Mouse (Mus musculus): ENCODE data around the gene Slc6a9. TPM values are rescaled to one million over a fixed set of nuclear protein-coding genes. Genes with fewer than 3 reads are reported as not detected.

Gene Slc6a9
- 18.8 and 33.1 TPM in 2 replicates for polyA plus RNA-seq (2012; rRNA removed; ENCODE audit: low replicate concordance)

DNA sequence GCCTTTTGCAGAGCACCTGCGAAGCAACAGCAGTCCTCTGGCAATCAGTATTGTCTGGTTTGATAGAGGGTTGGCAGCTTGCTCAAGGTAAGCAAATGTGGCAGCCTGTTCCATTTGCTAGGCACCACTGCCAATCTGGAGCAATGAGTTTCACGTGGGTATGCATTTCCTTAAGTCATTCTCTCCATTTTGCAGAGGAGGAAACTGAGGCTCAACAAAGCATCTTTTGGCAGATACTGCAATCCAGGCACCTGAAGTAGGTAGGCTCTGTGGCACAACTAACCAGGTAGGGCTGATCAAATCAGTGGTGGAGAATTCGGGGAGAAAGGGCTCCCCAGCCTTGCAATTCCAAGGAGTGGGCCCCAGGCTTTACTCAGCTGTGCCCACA lies at the start of gene Slc6a9:
Gene Slc6a9, plus strand, starts transcription at position 50 of the 388 bp plus-strand sequence.

DNA sequence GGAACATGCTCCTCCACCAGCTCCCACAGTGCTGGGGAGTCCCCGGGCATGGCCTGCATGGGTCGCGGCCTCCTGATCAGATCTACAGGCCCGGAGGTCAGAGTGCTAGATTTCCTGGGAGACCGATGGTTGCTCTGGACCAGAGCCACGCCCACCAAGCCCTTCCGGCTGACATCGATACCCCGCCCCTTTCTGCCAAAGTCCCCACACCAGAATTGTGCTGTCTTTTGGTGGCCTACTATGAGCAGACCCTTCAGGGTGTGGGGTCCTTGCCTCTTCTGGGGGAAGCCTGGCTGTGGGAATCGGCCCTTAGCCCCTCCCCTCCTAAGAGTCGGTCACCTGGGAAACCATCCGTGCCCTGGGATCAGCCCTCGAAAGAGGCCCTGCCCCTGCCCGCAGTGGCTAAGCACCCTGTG lies 38.2 kb downstream of the Slc6a9 start, which contains the start of gene Ccdc24:
Gene Ccdc24, minus strand, starts transcription at position 87 of the 416 bp plus-strand sequence.

DNA sequence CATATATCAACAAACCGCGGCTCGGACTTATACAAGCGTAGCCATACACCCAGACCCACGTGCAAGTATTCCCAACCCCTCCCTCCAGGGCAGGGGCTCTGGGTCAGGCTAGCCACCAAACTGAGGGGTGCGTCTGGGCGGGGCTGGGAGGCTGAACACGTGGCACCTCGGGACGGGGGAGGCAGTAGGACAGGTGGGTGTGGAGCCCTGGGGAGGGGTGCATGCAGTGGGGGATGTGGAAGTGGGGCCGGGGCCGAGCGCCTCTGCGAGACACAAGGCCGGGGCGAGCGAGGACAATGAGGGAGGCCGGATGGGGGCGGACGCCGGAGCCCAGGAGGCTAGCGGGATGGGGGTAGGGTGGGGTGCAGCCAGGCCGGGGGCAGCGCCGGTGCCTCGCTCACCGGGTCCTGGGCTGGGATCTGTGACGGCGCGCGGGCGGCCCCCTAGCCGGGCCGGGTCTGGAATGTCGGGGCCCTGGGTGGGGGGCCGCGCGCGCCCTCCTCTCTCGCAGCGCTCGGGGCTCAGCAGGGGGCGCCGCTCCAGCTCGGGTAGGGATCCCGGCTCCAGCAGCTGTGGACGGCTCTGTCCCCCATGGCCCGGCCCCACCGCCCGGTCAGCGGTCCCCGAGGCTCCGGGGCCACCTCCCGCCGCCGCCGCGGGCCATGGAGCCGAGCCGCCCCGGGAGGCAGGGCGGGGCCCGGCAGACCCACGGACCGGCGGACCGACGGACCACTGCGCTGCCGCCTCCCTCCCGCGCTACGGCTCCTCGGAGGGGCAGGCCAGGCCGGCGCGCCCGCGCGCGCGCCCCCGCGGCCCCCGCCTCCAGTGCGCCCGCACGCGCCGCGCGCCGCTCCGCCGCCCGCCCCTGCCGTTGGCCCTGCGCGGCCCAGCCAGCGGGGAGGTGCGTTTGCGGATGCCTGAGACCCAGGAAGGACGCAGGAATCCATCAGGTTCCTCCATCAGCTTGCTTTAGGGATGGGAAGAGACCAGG lies 48.7 kb downstream of the Slc6a9 start, which contains the start of gene B4galt2:
Gene B4galt2, minus strand, starts transcription at position 787 of the 991 bp plus-strand sequence.

DNA sequence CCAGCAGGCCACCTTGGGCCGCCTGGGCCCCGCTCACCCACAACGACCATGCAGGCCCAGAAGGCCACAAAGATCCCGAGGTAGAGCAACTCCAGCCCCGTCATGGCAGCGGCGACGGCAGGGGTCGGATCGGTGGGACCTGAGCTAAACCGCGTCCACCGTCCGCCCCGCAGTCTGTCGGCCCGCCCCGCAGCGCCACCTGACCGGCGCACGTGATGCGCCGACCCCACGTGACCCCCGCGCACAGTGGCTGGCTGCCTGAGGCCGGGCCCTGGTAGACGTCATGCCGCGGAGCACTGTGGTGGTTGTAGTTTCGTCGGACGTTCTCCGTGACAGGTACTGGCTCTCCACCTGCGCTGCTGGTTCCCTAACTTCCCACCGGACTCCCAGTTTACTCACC lies 52.8 kb downstream of the Slc6a9 start, which contains the start of gene Atp6v0b:
Gene Atp6v0b, minus strand, starts transcription at position 201 of the 400 bp plus-strand sequence.

DNA sequence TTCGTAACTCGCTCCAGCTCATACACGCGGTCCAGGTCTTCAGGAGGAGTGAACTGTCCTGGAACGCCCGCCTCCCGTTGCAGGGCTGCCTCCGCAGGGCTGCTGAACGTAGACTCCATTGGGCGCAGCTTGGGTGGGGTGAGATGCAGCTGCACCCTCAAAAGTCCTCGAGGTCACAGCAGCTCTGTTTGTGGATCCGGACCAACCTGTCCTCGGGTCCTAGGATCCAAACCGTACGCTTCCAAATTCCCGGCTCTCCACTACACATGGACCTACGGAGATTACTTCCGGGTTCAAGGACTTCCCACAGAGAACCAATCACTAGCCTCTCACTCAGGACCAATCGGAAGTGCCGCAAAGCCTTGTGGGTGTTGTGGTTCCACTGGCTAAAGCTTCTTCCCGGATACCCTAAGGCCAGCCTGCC lies 57.4 kb downstream of the Slc6a9 start, which contains the start of gene Dph2:
Gene Dph2, minus strand, starts transcription at position 295 of the 424 bp plus-strand sequence.

DNA sequence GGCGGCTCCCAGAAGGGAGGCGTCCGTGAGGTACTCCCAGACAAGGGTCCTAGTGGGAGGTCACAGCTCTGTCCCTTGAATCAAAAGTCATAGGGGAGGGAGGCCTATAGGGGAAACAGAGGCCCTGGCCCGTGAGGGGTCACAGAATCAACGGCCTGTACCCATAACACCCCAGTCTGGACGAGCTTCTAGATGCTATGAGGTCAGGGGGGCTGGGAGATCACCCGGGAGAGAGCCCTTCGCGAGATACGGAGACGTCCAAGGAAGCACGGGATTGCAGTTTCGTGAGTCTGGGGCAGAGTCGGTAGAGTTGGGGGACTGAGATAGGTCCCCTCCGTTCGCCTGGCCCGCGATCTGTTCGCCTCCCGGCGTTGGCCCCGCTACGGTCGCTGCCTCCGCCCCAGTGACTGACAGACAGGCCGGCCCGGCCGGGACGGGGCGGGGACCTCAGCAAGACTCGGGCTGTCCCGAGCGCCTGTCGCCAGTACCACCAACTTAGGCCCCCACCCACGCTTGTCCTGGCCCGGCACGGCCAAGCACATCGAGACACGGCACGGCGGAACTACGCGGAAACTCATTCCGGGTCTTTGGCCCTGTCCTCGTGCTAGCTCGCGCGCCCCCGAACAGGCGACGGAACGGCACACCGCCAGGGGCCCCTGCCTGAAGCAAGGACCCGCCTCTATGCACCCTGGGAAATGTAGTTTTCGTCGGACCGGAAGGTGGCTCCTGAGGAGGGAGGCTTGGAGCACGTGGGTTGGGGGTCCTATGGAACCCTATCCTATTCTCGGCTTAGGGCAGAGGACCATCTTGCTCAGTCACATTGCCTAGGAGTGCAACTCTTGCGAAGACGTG lies 80.5 kb downstream of the Slc6a9 start, which contains the start of gene Ipo13:
Gene Ipo13, minus strand, starts transcription at position 409 of the 852 bp plus-strand sequence.

Other genes starting within 250 kb of the Slc6a9 start
- 13.4 and 16.4 TPM in 2 replicates for gene Dmap1, start 152.2 kb upstream of the Slc6a9 start, polyA plus RNA-seq (2012; rRNA removed; ENCODE audit: low replicate concordance)
- not detected in 2 replicates for gene Gm12845, start 110.1 kb upstream of the Slc6a9 start, polyA plus RNA-seq (2012; rRNA removed; ENCODE audit: low replicate concordance)
- gene Klf17, start 68.9 kb upstream of the Slc6a9 start, polyA plus RNA-seq (2012; rRNA removed; ENCODE audit: low replicate concordance) = not detected in 2 replicates
- gene Ccdc24, start 38.1 kb downstream of the Slc6a9 start, polyA plus RNA-seq (2012; rRNA removed; ENCODE audit: low replicate concordance) = 1.4 and 2.5 TPM in 2 replicates
- 10.1 and 18.4 TPM in 2 replicates for gene B4galt2, start 49.0 kb downstream of the Slc6a9 start, polyA plus RNA-seq (2012; rRNA removed; ENCODE audit: low replicate concordance)
- gene Atp6v0b, start 52.8 kb downstream of the Slc6a9 start, polyA plus RNA-seq (2012; rRNA removed; ENCODE audit: low replicate concordance) = 457 and 584 TPM in 2 replicates
- 7.3 and 12.0 TPM in 2 replicates for gene Dph2, start 57.5 kb downstream of the Slc6a9 start, polyA plus RNA-seq (2012; rRNA removed; ENCODE audit: low replicate concordance)
- gene Ipo13, start 80.5 kb downstream of the Slc6a9 start, polyA plus RNA-seq (2012; rRNA removed; ENCODE audit: low replicate concordance) = 40.4 and 44.0 TPM in 2 replicates
- gene Artn, start 95.3 kb downstream of the Slc6a9 start, polyA plus RNA-seq (2012; rRNA removed; ENCODE audit: low replicate concordance) = 3.4 and 3.9 TPM in 2 replicates

Measured in duodenum, adult 2 months (tissue).